Mouse (Mus musculus) megakaryocyte, embryonic 14.5 days (primary cell): ENCODE data around the gene Rgs4.

Experiments
- FLI1 ChIP-seq: IDR thresholded peaks from 2 replicates; pipeline ENCODE4 v1.6.1; 2012; ENCODE audit warnings: low read length, inconsistent platforms, mixed read lengths
- GATA1 ChIP-seq: IDR thresholded peaks from 3 replicates; pipeline ENCODE4 v1.6.1; 2012; ENCODE audit warnings: mixed read lengths, low read length, inconsistent platforms, borderline replicate concordance

DNA sequence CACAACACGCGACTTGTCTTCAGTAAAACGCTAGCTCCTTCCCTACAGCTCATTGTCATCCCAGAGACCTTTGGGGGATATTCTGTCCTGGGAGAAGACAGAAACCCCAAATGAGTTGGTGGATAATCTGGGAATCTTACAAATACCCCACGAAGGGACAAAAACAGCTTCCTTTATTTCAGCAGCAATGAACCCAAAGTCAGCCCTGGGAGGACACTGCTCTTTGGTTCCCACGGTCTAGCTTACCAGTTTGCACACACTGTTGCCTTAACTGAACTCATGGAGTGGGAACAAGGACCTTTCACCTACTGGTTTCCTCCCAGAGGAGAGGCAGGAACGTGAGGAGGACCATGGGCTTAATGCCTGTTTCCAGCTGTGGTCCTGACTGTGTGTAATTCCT, 10.2 kb downstream of the Rgs4 start:
- TF ChIP-seq GATA1 (no peak), FLI1 (no peak)
